Mouse (Mus musculus): ENCODE measurements at regions not wholly inside any gene's neighbourhood (a gene's known extent, or its start where the extent isn't known, plus 50 kb on each side); places are given as distances from the start of the nearest gene placed in this dataset.
A peak's percentile ranks its signal among the peaks of the same experiment; 100 is the strongest.

DNA sequence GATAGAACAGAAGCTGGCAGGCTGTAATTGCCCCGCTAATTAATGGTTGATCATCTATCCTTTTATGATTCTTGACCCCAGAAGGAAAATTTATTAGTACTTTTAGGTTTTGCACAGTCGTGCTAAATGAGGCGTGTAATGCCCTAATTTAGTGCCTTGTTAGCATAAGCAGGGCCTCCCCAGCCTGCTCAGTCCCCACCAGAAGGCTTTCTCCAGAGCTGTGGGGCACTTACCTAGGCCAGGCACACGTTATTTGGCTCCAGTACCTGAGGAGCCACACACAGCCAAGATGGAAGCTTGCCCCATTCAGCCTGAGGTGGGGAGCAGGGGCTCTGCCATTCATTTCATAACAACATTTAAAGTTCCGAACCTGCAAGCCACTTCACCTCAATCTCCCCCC is 146.0 kb downstream of the Opa1 start:
- Histone ChIP-seq H3K4me2 (ENCODE audit: low read depth, low read length) (no peak overlapping the region), H3K9ac (ENCODE audit: low read length) (no peak overlapping the region), H3K9me3 (replicated peaks; ENCODE audit: control insufficient read depth, low read length) (no peaks in the 10 kb centered on the region), H3K4me3 (ENCODE audit: low read length) (no peak overlapping the region), H3K27me3 (ENCODE audit: control insufficient read depth, insufficient read depth, low read length) (peaks cover 9% of the 10 kb centered on the region), H3K4me1 (ENCODE audit: control insufficient read depth, insufficient read depth, low read length) (peaks cover 6% of the 10 kb centered on the region; the same call in 1 of the 2 replicates), H3K27ac (ENCODE audit: low read length) (no peak overlapping the region), H3K36me3 (ENCODE audit: control insufficient read depth, insufficient read depth) (no peaks in the 10 kb centered on the region)
- WGBS = 76% methylated on average over 5 of the region's 5 CpGs
- no peak for ATAC-seq (replicated peaks; ENCODE audit: extremely low read depth, insufficient read depth, low FRiP score)

DNA sequence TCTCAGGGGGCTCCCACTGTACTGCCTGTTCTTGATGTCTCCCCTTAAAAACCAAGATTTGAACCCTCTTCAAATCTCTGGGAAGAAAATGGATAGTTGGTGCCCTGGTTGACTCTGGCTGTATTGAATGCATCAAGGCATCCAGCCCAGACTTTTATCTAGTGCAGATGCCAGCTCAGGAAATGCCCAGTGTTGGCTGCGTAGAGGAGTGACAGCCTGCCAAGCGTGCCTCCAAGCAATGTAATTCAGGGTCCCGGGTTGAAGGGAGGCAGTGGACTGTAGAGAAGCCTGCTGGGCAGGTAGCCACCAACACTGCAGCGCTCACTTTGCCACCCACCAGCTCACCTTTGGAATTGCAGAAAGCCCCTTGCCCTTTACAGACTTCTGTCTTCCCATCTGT is 146.4 kb downstream of the Opa1 start:
- Histone ChIP-seq H3K4me2 (ENCODE audit: low read depth, low read length) (no peak overlapping the region), H3K27ac (ENCODE audit: low read length) (no peak overlapping the region), H3K4me1 (ENCODE audit: control insufficient read depth, insufficient read depth, low read length) (peaks cover 6% of the 10 kb centered on the region; the same call in 1 of the 2 replicates), H3K27me3 (ENCODE audit: control insufficient read depth, insufficient read depth, low read length) (peaks cover 10% of the 10 kb centered on the region), H3K9ac (ENCODE audit: low read length) (no peak overlapping the region), H3K9me3 (replicated peaks; ENCODE audit: control insufficient read depth, low read length) (no peaks in the 10 kb centered on the region), H3K36me3 (ENCODE audit: control insufficient read depth, insufficient read depth) (no peaks in the 10 kb centered on the region), H3K4me3 (ENCODE audit: low read length) (no peak overlapping the region)
- no peak for ATAC-seq (replicated peaks; ENCODE audit: extremely low read depth, insufficient read depth, low FRiP score)
- WGBS = 64% methylated on average over 4 of the region's 4 CpGs

DNA sequence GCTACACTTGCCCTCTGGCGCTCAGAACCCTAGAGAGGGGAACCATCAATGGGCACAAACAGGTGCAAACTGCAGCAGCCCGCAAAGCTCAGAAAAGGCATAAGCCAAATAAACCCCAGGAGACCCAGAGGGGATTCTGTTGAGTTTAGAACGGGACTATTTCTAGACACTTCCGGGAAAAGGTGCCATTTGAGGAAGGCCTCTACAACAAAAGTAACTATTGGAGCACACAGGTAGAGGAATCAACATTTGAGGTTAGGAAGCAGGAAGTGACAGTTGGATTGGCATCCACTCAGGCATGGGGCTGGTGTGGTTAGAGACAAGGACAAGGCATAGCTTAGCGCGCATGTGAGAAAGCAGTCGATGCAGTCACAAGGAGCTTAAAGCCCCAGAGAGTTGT is 148.3 kb downstream of the Opa1 start:
- no peak for ATAC-seq (replicated peaks; ENCODE audit: extremely low read depth, insufficient read depth, low FRiP score)
- Histone ChIP-seq H3K27ac (ENCODE audit: low read length) (no peak overlapping the region), H3K9ac (ENCODE audit: low read length) (no peak overlapping the region), H3K36me3 (ENCODE audit: control insufficient read depth, insufficient read depth) (no peaks in the 10 kb centered on the region), H3K4me3 (ENCODE audit: low read length) (no peak overlapping the region), H3K9me3 (replicated peaks; ENCODE audit: control insufficient read depth, low read length) (no peaks in the 10 kb centered on the region), H3K4me2 (ENCODE audit: low read depth, low read length) (no peak overlapping the region), H3K4me1 (ENCODE audit: control insufficient read depth, insufficient read depth, low read length) (peaks cover 6% of the 10 kb centered on the region; the same call in 1 of the 2 replicates), H3K27me3 (ENCODE audit: control insufficient read depth, insufficient read depth, low read length) (peaks cover 13% of the 10 kb centered on the region)
- 78% methylated on average over 7 of the region's 7 CpGs for WGBS

DNA sequence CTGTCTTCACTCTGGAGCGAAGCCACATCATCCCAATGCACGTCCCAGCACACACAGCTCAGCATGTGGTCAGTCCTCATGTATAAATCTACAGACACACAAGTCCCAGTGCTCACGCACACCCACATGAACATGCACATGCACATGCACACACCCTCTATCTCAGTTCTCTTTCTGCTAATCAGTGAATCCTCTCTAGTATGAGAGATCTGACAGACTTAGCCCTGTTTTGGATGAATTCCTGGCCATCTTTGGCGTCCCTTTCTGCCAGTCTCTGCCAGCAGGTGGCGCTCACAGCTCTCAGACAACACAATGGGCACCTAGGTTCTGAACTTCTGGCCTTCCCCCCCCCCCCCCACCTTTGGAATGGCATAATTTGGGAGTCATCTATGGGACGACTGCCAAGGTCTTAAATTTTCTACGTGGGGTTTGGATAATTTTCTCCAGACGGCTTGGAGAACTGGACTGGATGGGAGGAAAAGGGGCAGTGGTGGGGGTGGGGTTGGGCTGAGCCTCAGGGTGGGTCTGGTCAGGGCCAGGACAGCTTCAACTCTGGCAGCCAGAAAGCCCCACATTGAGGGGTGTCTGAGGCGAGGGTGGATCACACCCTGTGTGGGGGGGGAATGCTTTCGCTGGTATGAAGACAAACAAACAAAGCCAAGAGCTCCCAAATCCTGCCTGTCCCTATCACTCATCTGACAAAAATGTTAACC is 149.8 kb downstream of the Opa1 start:
- H3K4me2 ChIP-seq (ENCODE audit: low read depth, low read length) = no peak overlapping the region
- peaks cover 6% of the 10 kb centered on the region; the same call in 1 of the 2 replicates for H3K4me1 ChIP-seq (ENCODE audit: control insufficient read depth, insufficient read depth, low read length)
- H3K27ac ChIP-seq (ENCODE audit: low read length) = no peak overlapping the region
- peaks cover 20% of the 10 kb centered on the region for H3K27me3 ChIP-seq (ENCODE audit: control insufficient read depth, insufficient read depth, low read length)
- H3K9me3 ChIP-seq (replicated peaks; ENCODE audit: control insufficient read depth, low read length) = no peaks in the 10 kb centered on the region
- WGBS = 22% methylated on average over 10 of the region's 10 CpGs
- H3K4me3 ChIP-seq (ENCODE audit: low read length) = no peak overlapping the region
- no peak for ATAC-seq (replicated peaks; ENCODE audit: extremely low read depth, insufficient read depth, low FRiP score)
- no peaks in the 10 kb centered on the region for H3K36me3 ChIP-seq (ENCODE audit: control insufficient read depth, insufficient read depth)
- H3K9ac ChIP-seq (ENCODE audit: low read length) = no peak overlapping the region

DNA sequence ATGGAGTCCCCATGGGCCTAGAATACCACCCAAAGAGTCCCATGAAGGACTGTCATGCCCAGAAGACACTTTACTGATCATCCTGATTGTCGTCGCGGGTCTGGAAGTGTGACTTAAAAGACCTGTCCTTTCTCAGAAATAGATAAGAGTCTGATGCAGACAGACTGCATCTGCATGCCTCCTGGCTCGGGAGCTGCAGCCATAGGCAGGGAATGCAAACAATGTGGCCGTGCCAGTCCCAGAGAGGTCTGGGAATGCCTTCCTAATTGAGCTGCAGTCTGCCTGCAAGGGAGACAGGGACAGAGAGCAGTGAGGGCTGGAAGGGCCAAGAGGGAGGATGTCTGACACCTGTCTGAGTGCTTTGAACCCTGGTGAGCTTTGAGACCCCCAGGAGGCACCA is 150.9 kb downstream of the Opa1 start:
- Histone ChIP-seq H3K36me3 (ENCODE audit: control insufficient read depth, insufficient read depth) (no peaks in the 10 kb centered on the region), H3K9me3 (replicated peaks; ENCODE audit: control insufficient read depth, low read length) (no peaks in the 10 kb centered on the region), H3K4me2 (ENCODE audit: low read depth, low read length) (no peak overlapping the region), H3K9ac (ENCODE audit: low read length) (no peak overlapping the region), H3K27me3 (ENCODE audit: control insufficient read depth, insufficient read depth, low read length) (peaks cover 20% of the 10 kb centered on the region), H3K4me3 (ENCODE audit: low read length) (no peak overlapping the region), H3K4me1 (ENCODE audit: control insufficient read depth, insufficient read depth, low read length) (peaks cover 13% of the 10 kb centered on the region), H3K27ac (ENCODE audit: low read length) (no peak overlapping the region)
- WGBS = 5% methylated on average over 5 of the region's 5 CpGs
- ATAC-seq (replicated peaks; ENCODE audit: extremely low read depth, insufficient read depth, low FRiP score) = no peak

DNA sequence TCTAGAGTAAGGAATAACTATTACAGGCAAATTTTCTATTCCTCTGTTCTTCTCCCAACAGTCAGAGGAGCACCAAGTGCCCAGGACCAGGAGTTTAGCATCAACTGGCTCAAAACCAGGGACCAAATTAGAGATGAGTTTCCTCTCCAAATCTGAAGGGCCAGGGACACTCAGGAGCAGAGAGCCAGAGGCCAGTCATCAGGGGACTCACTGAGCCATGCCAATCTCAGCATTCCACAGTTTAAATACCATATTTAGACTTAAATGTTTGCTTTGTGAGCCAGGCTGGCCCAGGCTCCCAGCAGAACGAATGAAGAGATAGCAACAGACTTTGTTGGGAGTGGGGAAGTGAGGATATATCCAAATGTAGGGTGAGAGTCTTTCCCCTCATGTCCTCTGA is 153.8 kb downstream of the Opa1 start:
- Histone ChIP-seq H3K4me2 (ENCODE audit: low read depth, low read length) (no peak overlapping the region), H3K4me1 (ENCODE audit: control insufficient read depth, insufficient read depth, low read length) (peaks cover 21% of the 10 kb centered on the region), H3K36me3 (ENCODE audit: control insufficient read depth, insufficient read depth) (no peaks in the 10 kb centered on the region), H3K27ac (ENCODE audit: low read length) (no peak overlapping the region), H3K9ac (ENCODE audit: low read length) (no peak overlapping the region), H3K4me3 (ENCODE audit: low read length) (no peak overlapping the region), H3K9me3 (replicated peaks; ENCODE audit: control insufficient read depth, low read length) (no peaks in the 10 kb centered on the region), H3K27me3 (ENCODE audit: control insufficient read depth, insufficient read depth, low read length) (peaks cover 22% of the 10 kb centered on the region)
- WGBS = 33% methylated on average over 1 of the region's 1 CpGs
- no peak for ATAC-seq (replicated peaks; ENCODE audit: extremely low read depth, insufficient read depth, low FRiP score)

DNA sequence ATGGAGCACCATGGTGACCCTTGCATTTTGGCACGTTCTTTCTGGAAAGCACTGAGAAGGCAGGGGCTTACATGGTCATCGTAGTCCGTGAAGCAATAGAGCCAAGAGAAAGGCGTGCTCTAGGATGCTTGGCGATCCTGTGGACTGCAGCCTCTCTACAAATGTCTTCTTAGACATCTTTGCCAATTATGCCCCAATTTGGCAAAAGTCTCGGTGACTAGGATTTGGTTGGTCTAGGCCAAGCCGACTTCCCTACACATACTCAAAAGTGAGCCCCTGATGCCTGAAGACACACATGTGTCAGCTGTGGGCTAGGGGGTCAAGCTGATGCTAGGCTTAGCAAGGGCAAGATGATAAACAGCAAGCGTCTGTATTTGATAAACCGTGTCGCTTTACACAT is 154.7 kb downstream of the Opa1 start:
- Histone ChIP-seq H3K27me3 (ENCODE audit: control insufficient read depth, insufficient read depth, low read length) (peaks cover 22% of the 10 kb centered on the region), H3K36me3 (ENCODE audit: control insufficient read depth, insufficient read depth) (no peaks in the 10 kb centered on the region), H3K27ac (ENCODE audit: low read length) (no peak overlapping the region), H3K4me2 (ENCODE audit: low read depth, low read length) (no peak overlapping the region), H3K4me1 (ENCODE audit: control insufficient read depth, insufficient read depth, low read length) (peaks cover 21% of the 10 kb centered on the region), H3K4me3 (ENCODE audit: low read length) (no peak overlapping the region), H3K9ac (ENCODE audit: low read length) (no peak overlapping the region), H3K9me3 (replicated peaks; ENCODE audit: control insufficient read depth, low read length) (no peaks in the 10 kb centered on the region)
- no peak for ATAC-seq (replicated peaks; ENCODE audit: extremely low read depth, insufficient read depth, low FRiP score)
- 74% methylated on average over 10 of the region's 10 CpGs for WGBS

DNA sequence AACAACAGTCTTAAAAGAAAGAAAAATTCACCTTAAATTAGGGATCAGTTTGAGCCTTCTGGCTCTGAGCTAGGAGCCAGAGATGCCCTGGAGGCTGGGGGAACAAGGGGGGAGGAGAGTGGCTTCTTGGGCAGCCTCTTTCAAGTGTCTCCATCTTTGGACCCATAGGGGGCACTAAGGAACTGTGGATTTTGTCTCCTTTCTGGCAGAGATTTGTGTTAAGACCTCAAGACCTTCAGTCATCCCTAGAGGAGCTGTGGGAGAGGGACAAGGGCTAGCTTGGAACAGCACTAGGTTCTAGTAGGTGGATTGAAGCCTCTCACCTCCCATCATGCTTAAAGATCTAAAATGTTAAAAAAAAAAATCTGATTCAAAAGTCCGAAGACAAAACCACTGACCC is 155.2 kb downstream of the Opa1 start:
- Histone ChIP-seq H3K9me3 (replicated peaks; ENCODE audit: control insufficient read depth, low read length) (no peaks in the 10 kb centered on the region), H3K4me1 (ENCODE audit: control insufficient read depth, insufficient read depth, low read length) (peaks cover 18% of the 10 kb centered on the region), H3K9ac (ENCODE audit: low read length) (peak overlapping the region; percentile 54), H3K27ac (ENCODE audit: low read length) (peak overlapping the region; percentile 79), H3K27me3 (ENCODE audit: control insufficient read depth, insufficient read depth, low read length) (peaks cover 24% of the 10 kb centered on the region), H3K4me2 (ENCODE audit: low read depth, low read length) (peak overlapping the region; percentile 60), H3K36me3 (ENCODE audit: control insufficient read depth, insufficient read depth) (no peaks in the 10 kb centered on the region), H3K4me3 (ENCODE audit: low read length) (peak overlapping the region; percentile 30; the same call in 1 of the 2 replicates)
- WGBS = 7% methylated on average over 1 of the region's 1 CpGs
- ATAC-seq (replicated peaks; ENCODE audit: extremely low read depth, insufficient read depth, low FRiP score) = peak; percentile 72

DNA sequence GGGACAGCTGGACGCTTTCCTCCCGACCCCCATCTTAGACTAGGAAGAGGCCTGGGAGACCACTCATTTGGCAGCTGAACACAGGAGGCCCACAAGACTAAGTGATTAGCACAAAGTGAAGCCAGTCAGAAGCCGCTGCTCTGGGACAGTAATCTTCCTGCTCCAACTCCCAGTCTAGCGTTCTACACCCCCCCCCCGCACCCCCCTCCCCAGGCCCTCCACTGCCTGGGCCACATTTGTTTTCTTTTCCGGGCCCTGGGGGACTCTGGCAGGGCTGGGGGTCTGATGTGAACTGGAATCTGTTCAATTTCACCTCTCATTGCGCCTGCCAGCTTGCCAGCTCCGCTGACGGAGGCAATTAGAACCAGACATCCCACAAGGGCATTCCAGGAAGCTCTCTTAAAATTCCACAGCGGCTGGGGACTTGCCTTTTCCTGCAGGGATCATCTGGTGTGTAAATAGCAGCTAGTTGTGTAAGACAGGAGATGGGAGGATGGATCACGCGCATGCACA is 155.7 kb downstream of the Opa1 start:
- Histone ChIP-seq H3K9me3 (replicated peaks; ENCODE audit: control insufficient read depth, low read length) (no peaks in the 10 kb centered on the region), H3K4me2 (ENCODE audit: low read depth, low read length) (peak overlapping the region; percentile 60), H3K4me1 (ENCODE audit: control insufficient read depth, insufficient read depth, low read length) (peaks cover 18% of the 10 kb centered on the region), H3K27ac (ENCODE audit: low read length) (peak overlapping the region; percentile 79), H3K9ac (ENCODE audit: low read length) (peak overlapping the region; percentile 54), H3K27me3 (ENCODE audit: control insufficient read depth, insufficient read depth, low read length) (peaks cover 24% of the 10 kb centered on the region), H3K36me3 (ENCODE audit: control insufficient read depth, insufficient read depth) (no peaks in the 10 kb centered on the region), H3K4me3 (ENCODE audit: low read length) (peak overlapping the region; percentile 30)
- ATAC-seq (replicated peaks; ENCODE audit: extremely low read depth, insufficient read depth, low FRiP score) = peak; percentile 72
- WGBS = 5% methylated on average over 12 of the region's 12 CpGs

Data from heart, embryonic 16.5 days (tissue).